Mouse (Mus musculus) CD4-positive, CD25-positive, alpha-beta regulatory T cell, adult 4 months (primary cell): ENCODE results near the gene Dck. TPM values are rescaled to one million over a fixed set of nuclear protein-coding genes. Genes with fewer than 3 reads are reported as not detected.

ENCODE experiments used
- ATAC-seq: one replicate; pipeline ENCODE4 v1.8.0; 2017
- polyA plus RNA-seq, 2 experiments: library from polyadenylated mRNA; unstranded; fragments of 100-300 nt; shearing (Covaris generic); gene quantifications; one replicate each; pipeline ENCODE4 v1.2.1; 2017

Gene Dck
- polyA plus RNA-seq, 2 experiments from 2014 or later = 43.9 to 52.1 TPM

DNA sequence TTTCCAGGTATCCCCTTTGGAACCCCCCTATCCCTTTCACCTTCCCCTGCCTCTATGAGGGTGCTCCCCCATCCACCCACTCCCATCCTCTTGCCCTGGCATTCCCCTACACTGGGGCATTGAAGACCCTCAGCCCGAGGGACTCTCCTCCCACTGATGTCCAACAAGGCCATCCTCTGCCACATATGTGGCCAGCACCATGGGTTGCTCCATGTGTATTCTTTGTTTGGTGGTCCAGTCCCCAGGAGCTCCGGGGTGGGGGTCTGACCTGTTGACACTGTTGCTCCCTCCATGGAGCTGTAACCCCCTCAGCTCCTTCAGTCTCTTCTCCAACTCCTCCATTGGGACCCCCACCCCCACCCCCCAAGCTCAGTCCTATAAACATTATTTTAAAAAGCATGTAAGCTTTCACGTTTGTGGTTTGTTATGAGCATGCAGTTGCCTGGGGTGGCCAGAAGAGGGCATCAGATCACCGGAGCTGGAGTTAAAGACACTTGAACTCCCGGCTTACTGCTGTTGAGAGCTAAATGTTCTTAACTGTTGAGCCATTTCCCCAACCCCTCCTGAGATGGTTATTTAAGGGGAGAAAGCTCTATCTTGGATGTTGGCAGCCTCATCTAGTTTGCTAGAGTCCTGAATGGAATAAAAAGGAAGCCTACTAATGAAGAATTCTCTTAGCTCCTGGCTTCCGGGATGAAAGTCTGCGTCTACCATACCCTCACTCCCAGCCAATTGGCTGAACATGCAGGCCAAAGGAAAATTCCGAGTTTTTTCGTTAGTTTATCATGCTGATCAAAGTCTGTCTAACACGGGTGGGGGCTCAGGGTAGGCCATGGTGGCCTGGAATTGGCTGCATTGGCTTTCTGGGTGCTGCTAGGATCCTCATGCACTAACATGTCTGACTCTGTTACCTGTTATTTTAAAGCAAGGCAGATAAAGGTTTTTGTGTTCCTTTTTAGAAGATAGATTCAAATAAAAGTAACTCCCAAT lies 26.8 kb downstream of the Dck start:
- peak; percentile 74 for ATAC-seq

DNA sequence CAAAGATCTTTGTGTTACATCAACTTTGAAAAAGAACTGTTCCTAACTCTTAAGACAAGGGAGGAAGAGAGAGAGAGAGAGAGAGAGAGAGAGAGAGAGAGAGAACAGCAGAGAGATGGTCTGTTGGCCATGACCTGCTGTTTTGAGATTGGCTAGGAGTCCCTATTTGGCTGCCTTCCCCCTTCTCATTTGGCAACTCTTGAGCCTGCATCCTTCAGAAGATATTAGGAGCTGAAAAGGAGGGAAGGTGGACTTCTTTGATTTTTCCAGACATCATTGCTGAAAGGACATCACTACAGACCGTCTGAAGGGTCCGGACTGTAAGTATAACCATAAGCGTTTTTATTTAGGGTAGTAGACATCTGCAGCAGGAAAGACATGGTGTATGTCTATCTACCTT lies 28.9 kb downstream of the Dck start:
- no peak for ATAC-seq

DNA sequence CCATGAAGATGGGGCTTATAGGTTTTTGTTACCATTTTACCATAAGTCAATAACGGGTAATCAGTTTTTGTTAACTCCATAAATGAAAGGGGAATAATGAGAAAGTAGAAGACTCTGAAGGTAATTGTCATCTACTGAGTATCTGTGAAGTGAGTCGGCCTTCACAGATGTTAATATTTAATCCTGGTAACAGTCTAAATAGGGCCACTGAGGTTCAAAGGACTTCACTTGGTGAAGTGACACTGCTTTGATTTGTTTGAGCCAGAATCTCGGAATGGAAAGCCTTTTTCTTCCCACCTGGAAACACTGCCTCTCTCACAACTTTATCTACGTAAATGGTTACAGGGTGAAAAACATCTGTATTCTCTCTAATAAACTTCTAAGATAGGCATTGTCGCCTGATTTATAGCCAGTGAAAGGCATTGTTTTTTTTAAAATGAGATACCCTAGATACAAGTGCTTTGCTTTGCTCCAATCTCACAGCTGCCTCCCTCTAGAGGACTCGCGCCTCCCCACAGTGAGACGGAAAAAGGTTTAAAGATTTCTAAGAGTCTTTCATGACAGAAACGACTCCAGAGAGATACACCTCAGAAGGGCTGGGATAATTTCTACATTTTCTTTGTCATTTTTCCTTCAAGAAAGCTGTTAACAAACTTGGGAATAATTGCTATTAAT lies 31.3 kb downstream of the Dck start:
- ATAC-seq = no peak

- ATAC-seq = no peak
These were observed 31.8 kb downstream of the Dck start for GRCm38 (mm10) chr5:88796588-88796987.

GRCm38 (mm10) chr5:88797121-88797520 lies 32.3 kb downstream of the Dck start:
- no peak for ATAC-seq

GRCm38 (mm10) chr5:88805616-88806015 lies 40.8 kb downstream of the Dck start:
- no peak for ATAC-seq

DNA sequence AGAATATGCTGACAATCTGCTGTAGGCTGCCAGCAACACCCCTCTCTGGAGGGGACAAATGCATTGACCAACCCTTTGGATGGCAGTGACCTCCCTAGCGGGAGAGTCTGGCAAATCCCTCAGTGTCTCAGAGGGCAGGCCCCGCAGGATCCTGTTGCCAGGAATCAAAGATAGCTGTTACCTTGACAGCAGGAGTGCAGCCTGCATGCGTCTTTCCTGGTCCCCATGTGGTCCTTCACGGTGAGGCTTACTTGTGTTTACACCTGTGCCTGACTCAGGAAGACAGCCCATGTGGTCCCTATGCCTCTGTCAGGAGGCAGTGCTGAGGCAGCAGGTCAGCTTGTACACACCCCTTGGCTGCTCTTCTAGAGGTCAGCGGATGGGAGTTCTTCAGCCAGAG lies 41.5 kb downstream of the Dck start:
- ATAC-seq = no peak

GRCm38 (mm10) chr5:88807342-88807741 lies 42.5 kb downstream of the Dck start:
- no peak for ATAC-seq

- ATAC-seq = no peak
These were observed 48.4 kb downstream of the Dck start for GRCm38 (mm10) chr5:88813188-88813587.

DNA sequence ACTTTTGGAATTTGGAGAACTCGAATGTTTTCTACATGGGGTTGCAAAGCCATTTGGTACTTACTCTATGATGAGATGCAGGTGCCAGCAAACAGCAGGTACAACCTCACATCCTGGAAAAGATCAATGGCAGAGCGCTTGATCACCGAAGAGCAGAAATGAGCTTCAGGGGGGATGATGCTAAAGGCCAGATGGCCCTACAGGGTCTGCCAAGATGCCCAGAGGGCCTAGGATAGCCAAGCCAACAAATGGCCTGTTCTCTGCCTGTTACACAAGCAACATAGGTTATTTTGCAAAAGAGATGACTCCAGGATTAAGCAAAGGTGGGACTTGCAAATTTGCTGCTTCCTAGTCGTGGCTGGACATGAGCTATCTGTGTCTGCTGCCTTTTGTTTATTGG lies 49.8 kb downstream of the Dck start:
- no peak for ATAC-seq

GRCm38 (mm10) chr5:88821542-88821941 lies 56.7 kb downstream of the Dck start:
- ATAC-seq = no peak

DNA sequence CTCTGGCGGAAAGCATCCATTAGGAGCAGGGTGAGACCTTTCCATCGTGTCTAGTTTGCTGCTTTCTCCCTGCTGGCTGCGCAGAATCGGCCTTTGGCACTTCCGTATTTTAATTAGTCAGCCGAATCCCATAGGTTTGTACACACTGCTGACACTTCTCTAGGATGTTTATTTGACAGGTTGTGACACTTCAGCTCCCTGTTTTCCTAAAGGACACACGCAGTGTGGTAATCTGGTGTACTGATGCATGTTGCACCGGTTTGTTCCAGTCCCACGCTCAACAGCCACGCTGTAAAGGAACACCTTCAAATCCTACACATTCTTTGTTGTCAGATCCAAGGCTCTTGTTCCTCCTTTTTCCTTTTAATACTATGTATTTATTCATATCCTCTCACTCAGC lies 60.0 kb downstream of the Dck start:
- ATAC-seq = no peak

DNA sequence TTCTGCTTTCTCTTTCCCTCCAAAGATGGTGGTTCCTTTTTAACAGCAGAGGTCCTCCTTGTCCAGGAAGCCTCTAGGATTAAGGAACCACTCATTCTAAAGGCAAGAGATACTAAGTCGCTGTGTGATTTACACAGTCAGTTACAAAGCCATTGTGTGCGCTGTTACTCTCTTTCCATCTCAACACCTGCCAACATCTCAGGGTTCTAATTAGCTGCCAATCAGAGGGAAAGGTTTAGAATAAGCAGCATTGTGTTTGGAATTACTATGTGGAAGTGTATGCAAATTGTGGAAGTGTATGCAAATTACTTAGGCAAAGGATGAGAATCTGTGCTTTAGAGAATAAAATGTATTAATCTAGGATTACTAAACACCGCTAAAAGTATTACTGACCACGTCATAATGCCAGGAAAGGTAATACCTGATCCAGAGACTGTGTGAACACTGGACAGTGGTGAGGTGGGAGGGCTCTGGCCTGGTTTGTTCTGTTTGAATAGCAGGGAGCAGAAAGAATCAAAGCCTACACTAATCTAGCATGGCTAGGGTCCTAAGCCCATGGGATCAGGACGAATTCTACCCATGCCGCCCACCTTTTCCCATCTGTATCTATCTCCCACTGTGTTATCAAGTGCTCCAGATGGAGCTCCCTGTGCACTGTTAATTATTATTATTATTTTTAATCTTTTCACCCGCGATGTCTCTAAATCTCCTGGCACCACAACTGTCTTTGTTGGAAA lies 65.2 kb downstream of the Dck start:
- no peak for ATAC-seq

DNA sequence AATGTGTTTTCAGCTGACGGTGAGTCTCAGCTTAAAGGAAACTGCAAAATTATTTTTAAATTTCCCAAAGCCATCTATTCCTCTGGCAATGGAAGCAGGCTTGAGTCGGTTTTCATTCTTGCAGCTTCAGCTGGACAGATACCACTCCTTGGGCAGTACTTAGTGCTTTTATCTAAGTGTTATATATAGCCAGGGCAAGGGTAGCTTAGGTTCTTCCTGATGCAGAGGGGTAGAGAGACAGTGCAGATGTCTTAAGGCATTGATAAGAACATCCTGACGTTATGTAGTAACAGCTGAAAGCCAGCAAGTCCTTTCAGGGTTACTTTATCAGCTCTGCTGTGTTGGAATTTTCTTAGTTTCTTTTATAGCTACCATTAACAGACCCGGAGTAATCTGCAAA lies 66.1 kb downstream of the Dck start:
- no peak for ATAC-seq

- no peak for ATAC-seq
These were observed 67.1 kb downstream of the Dck start for GRCm38 (mm10) chr5:88831935-88832334.

Other genes with a start within 250 kb of the Dck start
- 1 to 10 TPM in 1 of 2 experiments, not detected in 1; 5.6 TPM for gene Jchain, start 237.1 kb upstream of the Dck start, polyA plus RNA-seq
- gene Utp3, start 210.5 kb upstream of the Dck start, polyA plus RNA-seq = 10 to 100 TPM; 86.6 to 93.0 TPM
- gene Rufy3, start 200.0 kb upstream of the Dck start, polyA plus RNA-seq = 1 to 10 TPM; 2.6 to 3.2 TPM
- gene Grsf1, start 88.8 kb upstream of the Dck start, polyA plus RNA-seq = 10 to 100 TPM in 1 of 2 experiments, 1 to 10 TPM in 1; 6.4 to 10.0 TPM
- gene Mob1b, start 44.1 kb upstream of the Dck start, polyA plus RNA-seq = 10 to 100 TPM; 10.2 to 10.7 TPM
- gene Slc4a4, start 121.8 kb downstream of the Dck start, polyA plus RNA-seq = not detected